Mouse (Mus musculus): ENCODE measurements around the gene Adra2a. TPM values are rescaled to one million over a fixed set of nuclear protein-coding genes. Genes with fewer than 3 reads are reported as not detected.

The Adra2a gene
- not detected for polyA plus RNA-seq (2014; fragmentation: Illumina TruSeq; extraction: RNeasy Lipid Tissue Mini Kit (QIAGEN cat#74804); ENCODE audit: low read depth, low replicate concordance)

DNA sequence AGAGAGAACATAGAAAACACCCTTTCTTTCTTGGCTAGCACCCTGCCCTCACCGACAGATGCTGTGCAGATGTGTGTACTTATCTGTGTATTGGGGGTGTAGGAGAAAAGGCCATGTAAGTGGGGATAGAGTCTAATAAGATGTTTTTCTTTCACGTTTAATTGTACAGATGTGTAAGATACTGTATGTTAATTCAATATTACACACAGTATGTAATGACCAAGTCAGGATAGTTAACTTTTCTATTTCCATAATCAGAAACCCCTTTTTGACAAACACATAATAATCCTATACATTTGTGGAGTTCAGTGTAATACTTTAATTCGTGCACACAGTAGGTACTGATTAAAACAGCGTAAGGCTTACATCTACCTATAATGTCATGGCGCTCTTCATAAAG, at the start of gene Adra2a:
Gene Adra2a (plus strand): TSS at position 301 of the 400 bp plus-strand sequence.

Other genes starting within 250 kb of the Adra2a start
- gene Pdcd4, start 151.9 kb upstream of the Adra2a start, polyA plus RNA-seq (2014; fragmentation: Illumina TruSeq; extraction: RNeasy Lipid Tissue Mini Kit (QIAGEN cat#74804); ENCODE audit: low read depth, low replicate concordance) = 15.0 TPM
- gene Shoc2, start 99.8 kb upstream of the Adra2a start, polyA plus RNA-seq (2014; fragmentation: Illumina TruSeq; extraction: RNeasy Lipid Tissue Mini Kit (QIAGEN cat#74804); ENCODE audit: low read depth, low replicate concordance) = 23.7 TPM
- 79.9 TPM for gene Bbip1, start 99.5 kb upstream of the Adra2a start, polyA plus RNA-seq (2014; fragmentation: Illumina TruSeq; extraction: RNeasy Lipid Tissue Mini Kit (QIAGEN cat#74804); ENCODE audit: low read depth, low replicate concordance)